Mouse (Mus musculus): ENCODE data around the gene Gas1. TPM values are rescaled to one million over a fixed set of nuclear protein-coding genes. Genes with fewer than 3 reads are reported as not detected.

The Gas1 gene
- polyA plus RNA-seq, 1 experiment from 2014 or later = 49.5 TPM

- H3K4me3 ChIP-seq = no peak overlapping the region
- no peak for DNase-seq (ENCODE audit: low spot score)
- WGBS = 77% methylated on average over 4 of the region's 4 CpGs
- peaks cover 22% of the 10 kb centered on the region for H3K27me3 ChIP-seq (ENCODE audit: low read depth, poor library complexity, severe bottlenecking)
- H3K9me3 ChIP-seq (replicated peaks) = no peaks in the 10 kb centered on the region; the same call in 1 of the 2 replicates
- H3K27ac ChIP-seq (replicated peaks) = no peak overlapping the region
- peaks cover 30% of the 10 kb centered on the region for H3K4me1 ChIP-seq
- H3K36me3 ChIP-seq = no peaks in the 10 kb centered on the region
These were observed 5.2 kb upstream of the Gas1 start for GRCm38 (mm10) chr13:60182346-60182745.

DNA sequence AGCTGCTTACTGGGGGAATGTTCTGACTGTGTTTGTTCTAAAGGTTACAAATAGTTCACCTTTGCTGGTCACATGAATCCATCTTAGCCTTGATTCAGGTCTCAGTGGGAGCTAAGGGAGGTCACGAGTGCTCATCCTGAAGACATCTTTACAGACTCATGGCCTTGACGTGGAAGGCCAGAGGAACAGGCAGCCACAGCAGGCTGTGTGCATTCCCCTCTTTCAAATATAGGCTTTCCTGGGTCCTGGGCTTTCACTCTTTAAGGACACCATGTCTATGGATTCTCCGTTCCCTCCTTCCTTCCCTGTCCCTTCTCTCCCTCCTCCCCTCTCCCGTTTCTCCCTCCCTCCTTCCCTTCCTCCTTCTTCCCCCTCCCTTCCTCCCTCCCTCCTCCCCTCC is 2.5 kb upstream of the Gas1 start:
- Histone ChIP-seq H3K36me3 (peaks cover 7% of the 10 kb centered on the region; the same call in 1 of the 2 replicates), H3K27ac (replicated peaks) (no peak overlapping the region), H3K9me3 (replicated peaks) (no peaks in the 10 kb centered on the region; the same call in 1 of the 2 replicates), H3K4me3 (no peak overlapping the region), H3K27me3 (ENCODE audit: low read depth, poor library complexity, severe bottlenecking) (peaks cover 25% of the 10 kb centered on the region), H3K4me1 (peaks cover 39% of the 10 kb centered on the region)
- WGBS = 84% methylated on average over 4 of the region's 4 CpGs
- no peak for DNase-seq (ENCODE audit: low spot score)

GRCm38 (mm10) chr13:60178416-60178815 is 1.3 kb upstream of the Gas1 start:
- H3K27me3 ChIP-seq (ENCODE audit: low read depth, poor library complexity, severe bottlenecking) = peaks cover 25% of the 10 kb centered on the region
- peak; percentile 92 for DNase-seq (ENCODE audit: low spot score)
- H3K27ac ChIP-seq (replicated peaks) = peak overlapping the region; percentile 99
- under 1% methylated on average over 15 of the region's 15 CpGs for WGBS
- peak overlapping the region; percentile 93 for H3K4me3 ChIP-seq
- H3K4me1 ChIP-seq = peaks cover 50% of the 10 kb centered on the region
- peaks cover 7% of the 10 kb centered on the region; the same call in 1 of the 2 replicates for H3K36me3 ChIP-seq
- no peaks in the 10 kb centered on the region; the same call in 1 of the 2 replicates for H3K9me3 ChIP-seq (replicated peaks)

DNA sequence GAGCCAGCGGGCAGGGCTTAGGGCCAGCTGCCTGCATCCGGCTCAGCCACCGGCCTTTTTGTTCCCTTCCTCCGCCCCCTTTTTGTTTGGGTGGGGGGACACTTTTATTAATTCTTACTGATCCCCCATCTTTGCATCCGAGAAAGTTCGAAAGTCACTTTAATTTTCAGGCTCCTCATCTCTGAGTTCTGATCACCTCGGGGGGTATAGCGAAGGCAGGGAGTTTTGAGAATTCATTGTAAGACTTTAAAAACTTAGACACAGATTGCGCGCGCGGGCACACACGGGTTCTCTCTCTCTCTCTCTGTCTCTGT is 589 bp upstream of the Gas1 start:
- H3K27me3 ChIP-seq (ENCODE audit: low read depth, poor library complexity, severe bottlenecking) = peaks cover 29% of the 10 kb centered on the region
- H3K4me1 ChIP-seq = peaks cover 56% of the 10 kb centered on the region
- H3K27ac ChIP-seq (replicated peaks) = peak overlapping the region; percentile 99
- peak overlapping the region; percentile 93 for H3K4me3 ChIP-seq
- no peaks in the 10 kb centered on the region for H3K9me3 ChIP-seq (replicated peaks)
- DNase-seq (ENCODE audit: low spot score) = no peak
- H3K36me3 ChIP-seq = peaks cover 7% of the 10 kb centered on the region; the same call in 1 of the 2 replicates
- WGBS = under 1% methylated on average over 13 of the region's 13 CpGs

DNA sequence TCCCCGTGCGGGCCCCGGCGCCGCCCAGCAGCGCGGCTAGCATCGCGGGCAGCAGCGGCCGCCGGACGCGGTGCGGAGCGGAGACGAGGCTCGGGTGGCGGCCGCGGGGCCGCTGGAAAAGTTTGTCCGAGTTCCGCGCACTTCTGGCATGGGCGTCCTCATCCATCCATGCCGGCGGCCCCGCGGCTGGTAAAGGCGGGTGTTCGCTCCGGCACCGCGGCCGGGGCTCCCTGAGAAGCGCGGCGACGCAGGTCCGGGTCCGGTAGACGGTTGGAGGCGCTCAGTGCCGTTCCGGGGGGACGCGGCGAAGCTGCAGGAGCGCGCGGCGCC is 424 bp downstream of the Gas1 start:
- Histone ChIP-seq H3K36me3 (peaks cover 7% of the 10 kb centered on the region; the same call in 1 of the 2 replicates), H3K4me3 (peak overlapping the region; percentile 93), H3K27ac (replicated peaks) (peak overlapping the region; percentile 99), H3K4me1 (peaks cover 59% of the 10 kb centered on the region), H3K27me3 (ENCODE audit: low read depth, poor library complexity, severe bottlenecking) (peaks cover 35% of the 10 kb centered on the region), H3K9me3 (replicated peaks) (no peaks in the 10 kb centered on the region)
- under 1% methylated on average over 53 of the region's 53 CpGs for WGBS
- no peak for DNase-seq (ENCODE audit: low spot score)

DNA sequence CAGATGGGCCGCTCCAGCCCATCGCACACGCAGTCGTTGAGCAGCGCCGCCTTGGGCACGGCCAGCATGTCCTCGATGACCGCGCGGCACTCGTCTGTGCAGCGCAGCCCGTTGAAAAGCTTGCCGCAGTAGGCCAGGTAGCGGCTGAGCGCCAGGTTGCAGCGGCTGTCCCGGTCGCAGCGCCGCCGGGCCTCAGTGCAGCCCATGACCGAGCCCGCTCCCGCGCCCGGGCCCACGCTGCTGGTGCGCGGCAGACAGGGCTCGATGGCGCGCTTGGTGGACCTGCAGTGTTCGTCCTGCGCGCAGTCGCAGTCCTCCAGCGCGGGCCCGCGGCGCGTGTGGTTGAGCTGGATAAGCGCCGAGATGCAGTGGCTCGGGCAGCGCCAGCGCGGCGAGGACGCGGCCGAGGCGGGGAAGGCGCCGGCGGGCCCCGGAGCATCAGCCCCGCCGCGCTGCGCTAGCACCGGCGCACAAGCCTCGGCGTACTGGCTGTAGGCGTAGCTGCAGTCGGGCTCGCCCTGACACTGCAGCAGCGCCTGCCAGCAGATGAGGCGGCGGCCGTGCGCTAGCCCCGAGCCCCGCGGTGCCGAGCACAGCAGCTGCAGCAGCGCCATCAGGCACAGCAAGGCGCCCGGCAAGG is 909 bp downstream of the Gas1 start:
- WGBS = 0% methylated on average over 82 of the region's 82 CpGs
- Histone ChIP-seq H3K9me3 (replicated peaks) (no peaks in the 10 kb centered on the region), H3K4me1 (peaks cover 62% of the 10 kb centered on the region), H3K27ac (replicated peaks) (peak overlapping the region; percentile 99), H3K4me3 (peak overlapping the region; percentile 93), H3K36me3 (peaks cover 7% of the 10 kb centered on the region; the same call in 1 of the 2 replicates), H3K27me3 (ENCODE audit: low read depth, poor library complexity, severe bottlenecking) (peaks cover 39% of the 10 kb centered on the region)
- DNase-seq (ENCODE audit: low spot score) = peak; percentile 77

DNA sequence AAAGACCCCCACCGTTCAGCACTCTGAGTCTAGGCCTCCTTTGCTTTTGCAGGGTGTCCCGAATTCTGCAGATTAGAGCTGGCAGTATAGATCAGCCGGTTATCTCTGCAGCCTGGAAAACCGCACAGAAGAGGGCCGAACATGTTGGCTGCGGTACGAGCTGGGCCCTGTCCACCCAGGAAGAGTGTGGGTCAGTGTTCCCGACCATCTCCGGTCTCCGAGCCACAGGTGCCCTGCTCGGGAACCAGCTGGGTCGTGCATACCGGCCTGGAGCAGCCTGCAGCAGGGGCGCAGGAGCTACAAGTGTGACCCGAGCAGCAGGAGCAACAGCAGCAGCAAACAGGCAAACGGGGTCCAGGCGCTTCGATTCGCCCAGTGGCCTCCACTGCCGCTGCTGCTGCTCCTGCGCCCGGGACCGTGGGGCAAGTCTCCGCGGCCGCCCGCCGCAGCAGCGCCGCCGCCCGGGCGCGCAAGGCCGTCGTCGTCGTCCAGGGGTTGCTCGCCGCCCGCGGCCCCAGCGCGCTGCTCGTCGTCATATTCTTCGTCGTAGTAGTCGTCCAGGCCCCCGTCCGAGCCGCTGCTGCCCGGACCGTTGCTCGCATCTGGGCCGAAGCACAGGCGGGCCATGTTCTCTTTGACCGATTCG is 1.6 kb downstream of the Gas1 start:
- no peaks in the 10 kb centered on the region for H3K9me3 ChIP-seq (replicated peaks)
- H3K4me3 ChIP-seq = peak overlapping the region; percentile 93
- peaks cover 42% of the 10 kb centered on the region for H3K27me3 ChIP-seq (ENCODE audit: low read depth, poor library complexity, severe bottlenecking)
- H3K27ac ChIP-seq (replicated peaks) = peak overlapping the region; percentile 99
- DNase-seq (ENCODE audit: low spot score) = no peak
- peaks cover 7% of the 10 kb centered on the region; the same call in 1 of the 2 replicates for H3K36me3 ChIP-seq
- under 1% methylated on average over 59 of the region's 59 CpGs for WGBS
- peaks cover 68% of the 10 kb centered on the region for H3K4me1 ChIP-seq

DNA sequence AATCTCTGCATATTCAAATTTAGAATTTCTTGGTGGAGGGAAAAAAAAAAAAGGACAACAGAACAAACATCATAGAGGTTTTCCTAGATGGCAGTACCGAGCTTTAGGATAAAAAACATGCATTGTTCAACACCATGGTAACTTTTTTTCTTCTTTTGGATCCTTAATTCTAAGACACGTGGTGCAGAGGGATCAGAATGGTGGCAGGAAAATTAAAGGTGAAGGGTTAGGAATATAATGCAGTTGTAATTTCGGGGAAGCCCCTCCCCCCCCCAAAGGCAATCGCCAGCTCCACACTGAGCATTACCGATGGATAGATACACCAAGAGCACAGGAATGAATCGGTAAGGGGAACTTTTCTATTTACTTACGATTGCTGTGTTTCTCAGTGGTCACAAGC is 2.2 kb downstream of the Gas1 start:
- H3K9me3 ChIP-seq (replicated peaks) = no peaks in the 10 kb centered on the region
- peaks cover 7% of the 10 kb centered on the region; the same call in 1 of the 2 replicates for H3K36me3 ChIP-seq
- peak overlapping the region; percentile 99 for H3K27ac ChIP-seq (replicated peaks)
- peaks cover 75% of the 10 kb centered on the region for H3K4me1 ChIP-seq
- peaks cover 42% of the 10 kb centered on the region for H3K27me3 ChIP-seq (ENCODE audit: low read depth, poor library complexity, severe bottlenecking)
- peak; percentile 32 for DNase-seq (ENCODE audit: low spot score)
- peak overlapping the region; percentile 93 for H3K4me3 ChIP-seq
- WGBS = under 1% methylated on average over 7 of the region's 7 CpGs

DNA sequence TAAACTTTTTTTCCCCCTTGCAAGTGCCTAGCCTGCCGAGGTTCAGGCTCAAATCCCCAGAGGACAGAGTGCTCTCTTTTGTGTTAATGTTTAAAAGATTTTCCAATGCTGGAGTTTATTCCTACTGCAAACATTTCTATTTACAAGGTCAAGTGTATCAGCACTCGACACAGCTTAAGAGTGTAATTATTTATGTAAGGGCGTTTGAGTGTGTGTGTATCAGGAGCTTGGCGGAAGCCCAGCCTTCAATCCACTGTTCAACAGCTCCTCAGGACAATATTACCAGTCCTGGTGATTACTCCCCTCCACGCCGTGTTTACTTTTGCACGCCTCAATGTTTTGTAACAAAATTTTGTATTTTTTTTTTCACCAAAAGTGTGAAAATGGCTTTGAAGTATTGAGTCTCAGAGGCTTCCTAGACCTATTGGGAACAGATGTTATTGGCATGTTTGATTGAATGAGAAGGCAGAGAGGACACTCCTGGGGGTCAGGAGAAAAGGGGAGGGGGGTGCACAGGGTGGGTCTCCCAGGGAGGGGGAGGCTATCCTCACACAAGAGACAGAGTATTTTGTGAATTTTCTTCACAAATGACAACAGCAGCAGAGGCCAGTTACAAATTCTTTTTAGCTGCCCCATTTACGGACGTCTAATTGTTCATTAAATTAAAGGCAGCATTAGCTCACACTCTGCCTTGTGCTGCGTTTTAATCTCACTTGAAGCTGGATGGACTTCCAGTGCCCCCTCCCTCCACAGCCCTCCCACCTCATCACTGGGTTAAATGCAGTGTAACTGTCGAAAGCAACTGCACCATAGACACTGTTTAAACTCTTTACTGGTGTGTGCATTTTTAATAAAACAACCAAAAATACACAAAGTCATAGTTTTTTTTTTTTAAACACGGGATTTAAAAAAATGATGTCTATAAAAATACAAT is 3.3 kb downstream of the Gas1 start:
- Histone ChIP-seq H3K4me1 (peaks cover 72% of the 10 kb centered on the region), H3K27ac (replicated peaks) (peak overlapping the region; percentile 99), H3K36me3 (peaks cover 7% of the 10 kb centered on the region; the same call in 1 of the 2 replicates), H3K4me3 (peak overlapping the region; percentile 93), H3K27me3 (ENCODE audit: low read depth, poor library complexity, severe bottlenecking) (peaks cover 42% of the 10 kb centered on the region), H3K9me3 (replicated peaks) (no peaks in the 10 kb centered on the region)
- WGBS = 4% methylated on average over 12 of the region's 12 CpGs
- peak; percentile 43 for DNase-seq (ENCODE audit: low spot score)

GRCm38 (mm10) chr13:60173186-60173585 is 4.0 kb downstream of the Gas1 start:
- H3K27me3 ChIP-seq (ENCODE audit: low read depth, poor library complexity, severe bottlenecking) = peaks cover 49% of the 10 kb centered on the region
- H3K27ac ChIP-seq (replicated peaks) = peak overlapping the region; percentile 99
- 6% methylated on average over 3 of the region's 3 CpGs for WGBS
- peaks cover 7% of the 10 kb centered on the region; the same call in 1 of the 2 replicates for H3K36me3 ChIP-seq
- H3K9me3 ChIP-seq (replicated peaks) = 0 out of 2 replicates have a peak, but pooled peaks cover 3% of the 10 kb centered on the region
- no peak for DNase-seq (ENCODE audit: low spot score)
- peak overlapping the region; percentile 93 for H3K4me3 ChIP-seq
- H3K4me1 ChIP-seq = peaks cover 67% of the 10 kb centered on the region

GRCm38 (mm10) chr13:60172366-60173017 is 4.7 kb downstream of the Gas1 start:
- Histone ChIP-seq H3K27me3 (ENCODE audit: low read depth, poor library complexity, severe bottlenecking) (peaks cover 56% of the 10 kb centered on the region), H3K9me3 (replicated peaks) (0 out of 2 replicates have a peak, but pooled peaks cover 3% of the 10 kb centered on the region), H3K36me3 (peaks cover 7% of the 10 kb centered on the region; the same call in 1 of the 2 replicates), H3K4me1 (peaks cover 61% of the 10 kb centered on the region), H3K4me3 (peak overlapping the region; percentile 93), H3K27ac (replicated peaks) (peak overlapping the region; percentile 99)
- WGBS = 21% methylated on average over 7 of the region's 7 CpGs
- DNase-seq (ENCODE audit: low spot score) = peak; percentile 41

DNA sequence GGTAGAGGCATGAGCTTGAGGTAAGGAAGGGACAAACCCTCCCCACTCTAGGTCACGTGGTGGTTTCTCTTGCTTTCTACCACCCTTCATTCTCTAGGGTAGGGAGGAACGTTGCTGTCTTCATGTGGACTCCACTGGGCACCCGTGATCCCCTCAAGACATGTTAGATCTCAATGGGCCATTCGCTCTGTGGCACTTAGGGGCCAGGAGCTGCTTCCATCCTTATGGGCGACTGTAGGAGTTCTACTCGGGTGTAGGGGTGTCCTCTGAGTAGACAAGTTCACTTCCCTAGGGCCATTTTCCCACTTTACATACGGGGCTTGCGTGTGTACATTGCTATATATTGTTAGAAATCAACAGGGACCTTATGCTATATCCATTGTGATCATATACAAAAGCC is 5.4 kb downstream of the Gas1 start:
- no peak for DNase-seq (ENCODE audit: low spot score)
- Histone ChIP-seq H3K4me3 (no peak overlapping the region), H3K36me3 (peaks cover 7% of the 10 kb centered on the region; the same call in 1 of the 2 replicates), H3K27me3 (ENCODE audit: low read depth, poor library complexity, severe bottlenecking) (peaks cover 62% of the 10 kb centered on the region), H3K9me3 (replicated peaks) (0 out of 2 replicates have a peak, but pooled peaks cover 3% of the 10 kb centered on the region), H3K27ac (replicated peaks) (peak overlapping the region; percentile 99), H3K4me1 (peaks cover 61% of the 10 kb centered on the region)
- WGBS = 81% methylated on average over 8 of the region's 8 CpGs

All from midbrain, embryonic 10.5 days (tissue).